Mouse (Mus musculus): ENCODE measurements around the gene Auts2. TPM values are rescaled to one million over a fixed set of nuclear protein-coding genes. Genes with fewer than 3 reads are reported as not detected.

The Auts2 gene
- polyA plus RNA-seq, 1 experiment from 2014 or later = 75.0 TPM

DNA sequence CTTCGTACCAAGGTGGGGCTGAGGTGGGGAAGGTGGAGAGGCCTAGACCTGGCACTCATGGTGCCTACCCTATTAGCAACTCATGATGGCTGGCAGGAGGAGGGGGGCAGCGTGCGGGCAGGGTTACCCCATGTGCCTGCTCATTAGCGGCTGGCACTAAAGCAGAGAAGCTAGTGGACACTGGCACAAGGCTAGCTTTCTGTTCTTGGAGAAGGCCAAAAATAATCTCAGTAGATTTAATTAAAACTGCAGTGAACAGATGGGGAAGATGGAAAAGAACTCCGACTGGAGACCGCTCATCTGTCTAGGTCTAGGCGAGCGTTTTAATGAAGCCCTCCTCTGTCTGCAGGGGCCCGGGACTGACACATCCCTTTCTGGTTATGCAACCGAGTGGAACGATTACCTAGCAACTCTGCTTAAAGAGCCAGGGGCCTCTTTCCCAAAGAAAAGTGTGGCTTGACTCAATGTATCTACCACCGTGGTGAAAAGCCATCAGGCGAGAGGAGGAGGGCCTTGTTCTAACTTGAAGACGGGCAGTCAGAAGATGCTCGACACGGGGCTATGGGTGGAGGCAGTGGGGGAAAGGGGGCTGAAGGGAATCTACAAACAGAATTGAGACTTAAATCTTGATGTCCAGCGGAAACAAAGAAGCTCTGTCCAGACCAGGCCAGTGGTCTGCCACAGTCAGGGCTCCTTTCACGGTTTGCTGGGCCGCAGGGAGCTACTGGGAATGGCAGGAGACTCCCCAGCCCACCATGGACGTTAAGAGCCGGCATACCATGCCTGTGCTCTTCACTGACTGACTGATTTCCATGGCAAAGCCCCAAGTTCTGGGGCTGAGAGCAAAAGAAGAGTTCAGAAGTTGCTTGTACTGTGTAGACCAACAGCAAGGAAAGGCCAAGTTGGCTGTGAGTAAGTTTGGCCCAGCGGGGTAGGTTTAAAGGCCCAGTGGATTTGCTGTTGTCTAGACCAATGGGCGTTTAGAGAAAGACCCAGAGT, 899.7 kb downstream of the Auts2 start:
- Histone ChIP-seq H3K9me3 (ENCODE audit: control insufficient read depth, low read length) (no peaks in the 10 kb centered on the region), H3K36me3 (ENCODE audit: control insufficient read depth, insufficient read depth, low read length) (no peaks in the 10 kb centered on the region), H3K27me3 (ENCODE audit: control insufficient read depth, insufficient read depth, low read length) (0 out of 2 replicates have a peak, but pooled peaks cover 3% of the 10 kb centered on the region), H3K9ac (replicated peaks; ENCODE audit: low read length) (no peak overlapping the region), H3K4me1 (ENCODE audit: control insufficient read depth, insufficient read depth, low read length) (peaks cover 63% of the 10 kb centered on the region), H3K27ac (replicated peaks; ENCODE audit: low read depth, low read length) (peak overlapping the region; percentile 68), H3K4me3 (replicated peaks; ENCODE audit: low read depth, low read length) (no peak overlapping the region), H3K4me2 (ENCODE audit: low read length) (peak overlapping the region; percentile 24)
- ATAC-seq (ENCODE audit: low FRiP score, low TSS enrichment) (peak; percentile 64), DNase-seq (peak; percentile 76)
- WGBS = 12% methylated on average over 23 of the region's 23 CpGs

DNA sequence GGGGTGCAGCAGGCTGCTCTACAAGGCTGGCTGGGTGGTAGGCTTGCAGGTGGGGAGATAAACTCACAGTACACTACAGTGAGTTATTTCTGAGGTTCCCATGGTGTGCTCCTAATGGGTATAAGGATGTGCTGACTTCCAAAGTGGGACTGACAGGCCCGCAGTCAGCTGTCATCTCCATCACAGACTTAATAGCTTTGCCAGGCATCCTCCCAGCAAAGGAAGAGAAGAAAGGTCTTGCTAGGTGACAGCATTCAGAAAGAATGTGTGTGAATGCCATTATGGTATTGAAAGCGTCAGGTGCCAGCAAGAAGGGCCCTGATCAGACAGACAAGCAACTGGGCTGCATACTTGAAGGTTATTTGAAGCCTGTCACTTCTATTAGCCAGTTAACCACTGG, 900.4 kb downstream of the Auts2 start:
- H3K9me3 ChIP-seq (ENCODE audit: control insufficient read depth, low read length) = no peaks in the 10 kb centered on the region
- 0 out of 2 replicates have a peak, but pooled peaks cover 2% of the 10 kb centered on the region for H3K27me3 ChIP-seq (ENCODE audit: control insufficient read depth, insufficient read depth, low read length)
- ATAC-seq (ENCODE audit: low FRiP score, low TSS enrichment) (peak; percentile 21; the same call in 1 of the 2 replicates), DNase-seq (peak; percentile 49)
- no peaks in the 10 kb centered on the region for H3K36me3 ChIP-seq (ENCODE audit: control insufficient read depth, insufficient read depth, low read length)
- H3K27ac ChIP-seq (replicated peaks; ENCODE audit: low read depth, low read length) = peak overlapping the region; percentile 68
- H3K4me2 ChIP-seq (ENCODE audit: low read length) = peak overlapping the region; percentile 23; the same call in 1 of the 2 replicates
- no peak overlapping the region for H3K9ac ChIP-seq (replicated peaks; ENCODE audit: low read length)
- WGBS = 20% methylated on average over 2 of the region's 2 CpGs
- H3K4me3 ChIP-seq (replicated peaks; ENCODE audit: low read depth, low read length) = no peak overlapping the region
- H3K4me1 ChIP-seq (ENCODE audit: control insufficient read depth, insufficient read depth, low read length) = peaks cover 56% of the 10 kb centered on the region

DNA sequence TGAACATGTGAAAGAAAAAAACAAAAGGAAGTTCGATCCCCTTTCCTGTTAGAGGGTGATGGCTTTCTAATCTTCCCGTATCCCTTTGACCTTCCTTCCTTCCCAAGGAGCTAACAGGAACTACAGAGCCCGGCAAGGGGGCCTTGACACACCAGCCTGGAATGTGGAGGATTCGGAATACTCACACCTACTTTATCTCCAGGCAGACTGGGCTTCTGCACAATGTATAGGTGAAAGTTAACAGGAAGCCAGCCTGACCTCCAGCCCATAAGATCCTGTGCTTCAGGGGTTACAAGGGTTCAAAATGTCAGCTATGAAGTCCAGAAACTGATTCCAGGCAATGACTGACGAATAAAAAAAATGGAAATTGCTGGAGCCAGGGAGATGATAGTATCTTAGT, 906.7 kb downstream of the Auts2 start:
- H3K36me3 ChIP-seq (ENCODE audit: control insufficient read depth, insufficient read depth, low read length) = no peaks in the 10 kb centered on the region
- H3K4me2 ChIP-seq (ENCODE audit: low read length) = no peak overlapping the region
- no peak overlapping the region for H3K9ac ChIP-seq (replicated peaks; ENCODE audit: low read length)
- ATAC-seq (ENCODE audit: low FRiP score, low TSS enrichment) (no peak), DNase-seq (no peak)
- WGBS = 87% methylated on average over 5 of the region's 5 CpGs
- H3K27me3 ChIP-seq (ENCODE audit: control insufficient read depth, insufficient read depth, low read length) = no peaks in the 10 kb centered on the region
- H3K9me3 ChIP-seq (ENCODE audit: control insufficient read depth, low read length) = no peaks in the 10 kb centered on the region
- H3K4me1 ChIP-seq (ENCODE audit: control insufficient read depth, insufficient read depth, low read length) = peaks cover 16% of the 10 kb centered on the region
- no peak overlapping the region for H3K27ac ChIP-seq (replicated peaks; ENCODE audit: low read depth, low read length)
- H3K4me3 ChIP-seq (replicated peaks; ENCODE audit: low read depth, low read length) = no peak overlapping the region

DNA sequence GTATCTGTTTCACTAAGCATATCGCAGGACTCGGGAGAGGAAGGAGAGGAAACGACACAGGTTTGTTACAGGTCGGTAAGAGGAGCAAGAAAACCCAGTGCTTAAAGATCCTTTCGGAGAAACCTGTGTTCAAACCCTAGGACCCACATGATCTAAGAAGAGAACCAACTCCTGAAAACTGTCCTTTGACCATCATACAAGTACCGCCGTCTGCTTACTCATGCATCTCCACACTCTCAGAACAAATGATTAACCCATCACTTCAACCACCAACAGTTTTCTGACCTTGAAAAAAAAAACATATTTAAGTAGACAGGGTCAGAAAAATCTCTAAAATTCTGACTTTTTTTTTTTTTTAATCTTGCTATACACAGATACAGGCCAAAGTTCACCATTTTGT, 908.4 kb downstream of the Auts2 start:
- H3K4me1 ChIP-seq (ENCODE audit: control insufficient read depth, insufficient read depth, low read length) = peaks cover 25% of the 10 kb centered on the region
- no peak for DNase-seq
- no peak for ATAC-seq (ENCODE audit: low FRiP score, low TSS enrichment)
- H3K27me3 ChIP-seq (ENCODE audit: control insufficient read depth, insufficient read depth, low read length) = no peaks in the 10 kb centered on the region
- H3K27ac ChIP-seq (replicated peaks; ENCODE audit: low read depth, low read length) = no peak overlapping the region
- no peak overlapping the region for H3K4me3 ChIP-seq (replicated peaks; ENCODE audit: low read depth, low read length)
- H3K9me3 ChIP-seq (ENCODE audit: control insufficient read depth, low read length) = no peaks in the 10 kb centered on the region
- 94% methylated on average over 7 of the region's 7 CpGs for WGBS
- H3K36me3 ChIP-seq (ENCODE audit: control insufficient read depth, insufficient read depth, low read length) = no peaks in the 10 kb centered on the region
- H3K9ac ChIP-seq (replicated peaks; ENCODE audit: low read length) = no peak overlapping the region
- no peak overlapping the region for H3K4me2 ChIP-seq (ENCODE audit: low read length)

DNA sequence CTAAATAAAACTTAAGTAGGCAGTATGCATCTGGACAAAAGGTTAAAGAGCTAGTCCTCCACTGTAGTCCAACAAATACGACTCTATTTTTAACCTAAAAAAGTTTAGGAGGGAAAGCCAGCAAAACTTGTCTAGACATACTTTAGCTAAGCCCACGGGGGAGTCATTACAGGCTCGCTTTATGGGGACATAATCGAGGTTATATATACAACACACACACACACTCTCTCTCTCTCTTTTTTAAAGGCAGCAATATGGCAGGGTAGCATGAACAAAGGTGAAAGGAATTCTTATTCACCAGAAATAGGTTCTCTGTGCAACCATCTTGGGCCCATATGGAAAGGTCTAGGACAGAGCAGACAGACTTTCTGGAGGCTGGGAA, 911.2 kb downstream of the Auts2 start:
- H3K4me1 ChIP-seq (ENCODE audit: control insufficient read depth, insufficient read depth, low read length) = peaks cover 26% of the 10 kb centered on the region
- H3K9ac ChIP-seq (replicated peaks; ENCODE audit: low read length) = no peak overlapping the region
- H3K27me3 ChIP-seq (ENCODE audit: control insufficient read depth, insufficient read depth, low read length) = no peaks in the 10 kb centered on the region
- DNase-seq = no peak
- 58% methylated on average over 4 of the region's 4 CpGs for WGBS
- H3K9me3 ChIP-seq (ENCODE audit: control insufficient read depth, low read length) = no peaks in the 10 kb centered on the region
- no peak overlapping the region for H3K27ac ChIP-seq (replicated peaks; ENCODE audit: low read depth, low read length)
- H3K4me3 ChIP-seq (replicated peaks; ENCODE audit: low read depth, low read length) = no peak overlapping the region
- no peak overlapping the region for H3K4me2 ChIP-seq (ENCODE audit: low read length)
- ATAC-seq (ENCODE audit: low FRiP score, low TSS enrichment) = no peak
- no peaks in the 10 kb centered on the region for H3K36me3 ChIP-seq (ENCODE audit: control insufficient read depth, insufficient read depth, low read length)

DNA sequence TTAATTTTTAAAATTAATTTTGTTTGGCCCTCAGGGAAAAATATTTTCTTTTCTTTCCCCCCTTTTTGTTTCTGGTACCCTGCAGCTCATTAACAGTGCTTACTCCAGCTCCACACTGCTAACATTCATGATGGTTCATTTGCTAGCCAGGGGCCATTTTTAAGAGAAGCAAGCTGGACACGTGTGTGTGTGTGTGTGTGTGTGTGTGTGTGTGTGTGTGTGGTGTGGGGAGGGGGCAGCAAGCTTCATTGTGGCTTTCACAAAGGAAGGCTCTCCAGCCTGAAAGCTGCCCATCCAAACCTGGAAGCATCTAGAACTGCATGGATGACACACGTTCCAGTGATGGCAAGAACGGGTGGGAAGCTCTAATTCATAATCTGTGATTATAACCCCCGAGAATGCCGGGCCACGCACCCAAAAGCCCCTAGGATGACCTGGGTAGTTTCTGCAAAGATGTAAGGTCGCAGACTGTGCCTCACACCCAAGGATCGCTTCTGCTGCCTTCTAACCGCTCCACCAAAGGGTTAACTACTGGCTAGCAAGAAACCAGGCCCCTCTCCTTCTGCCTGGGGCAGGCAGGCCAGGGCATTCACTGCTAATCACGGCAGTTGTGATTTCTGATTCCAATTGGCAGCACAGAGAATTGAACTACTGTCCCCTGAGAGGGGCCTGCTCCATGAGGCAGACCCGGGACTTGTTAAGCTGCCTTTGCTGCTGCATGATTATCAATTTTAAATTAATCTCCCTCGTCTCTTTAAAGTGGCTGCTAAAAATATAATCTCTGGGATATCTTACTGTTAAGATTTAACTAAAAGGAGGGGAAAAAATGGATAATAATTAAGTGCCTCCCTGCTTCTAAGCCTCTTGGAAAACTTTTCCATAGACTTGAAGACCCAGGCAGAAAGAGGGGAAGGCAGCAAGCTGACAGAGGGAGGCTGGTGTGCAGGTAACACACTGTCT, 911.8 kb downstream of the Auts2 start:
- DNase-seq = peak; percentile 80
- H3K4me1 ChIP-seq (ENCODE audit: control insufficient read depth, insufficient read depth, low read length) = peaks cover 26% of the 10 kb centered on the region
- H3K27me3 ChIP-seq (ENCODE audit: control insufficient read depth, insufficient read depth, low read length) = no peaks in the 10 kb centered on the region
- peak overlapping the region; percentile 18; the same call in 1 of the 2 replicates for H3K4me2 ChIP-seq (ENCODE audit: low read length)
- no peaks in the 10 kb centered on the region for H3K9me3 ChIP-seq (ENCODE audit: control insufficient read depth, low read length)
- 22% methylated on average over 12 of the region's 12 CpGs for WGBS
- H3K36me3 ChIP-seq (ENCODE audit: control insufficient read depth, insufficient read depth, low read length) = no peaks in the 10 kb centered on the region
- ATAC-seq (ENCODE audit: low FRiP score, low TSS enrichment) = peak; percentile 58; the same call in 1 of the 2 replicates
- H3K9ac ChIP-seq (replicated peaks; ENCODE audit: low read length) = peak overlapping the region; percentile 18
- H3K4me3 ChIP-seq (replicated peaks; ENCODE audit: low read depth, low read length) = no peak overlapping the region
- peak overlapping the region; percentile 71 for H3K27ac ChIP-seq (replicated peaks; ENCODE audit: low read depth, low read length)

DNA sequence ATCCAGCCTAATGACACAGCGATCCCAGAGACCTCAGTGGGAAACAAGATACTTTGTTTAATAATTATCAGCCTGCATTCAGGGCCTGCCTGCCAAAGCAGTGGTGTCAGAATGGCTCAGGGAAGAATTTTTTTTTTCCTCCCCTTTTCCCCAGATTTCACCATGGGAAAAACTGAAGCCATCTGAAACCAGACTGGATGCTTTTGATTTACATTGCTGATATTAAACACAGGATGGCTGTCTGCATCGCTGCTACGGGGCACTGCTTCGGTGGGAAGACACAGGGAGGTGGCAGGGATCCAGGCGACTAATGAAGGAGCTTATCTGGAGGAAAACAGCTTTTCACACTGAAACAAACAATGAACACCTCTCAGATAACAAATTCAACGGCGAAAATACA, 912.6 kb downstream of the Auts2 start:
- WGBS = 8% methylated on average over 7 of the region's 7 CpGs
- H3K36me3 ChIP-seq (ENCODE audit: control insufficient read depth, insufficient read depth, low read length) = no peaks in the 10 kb centered on the region
- H3K4me3 ChIP-seq (replicated peaks; ENCODE audit: low read depth, low read length) = no peak overlapping the region
- H3K9me3 ChIP-seq (ENCODE audit: control insufficient read depth, low read length) = no peaks in the 10 kb centered on the region
- no peaks in the 10 kb centered on the region for H3K27me3 ChIP-seq (ENCODE audit: control insufficient read depth, insufficient read depth, low read length)
- peak overlapping the region; percentile 71 for H3K27ac ChIP-seq (replicated peaks; ENCODE audit: low read depth, low read length)
- H3K9ac ChIP-seq (replicated peaks; ENCODE audit: low read length) = peak overlapping the region; percentile 13; the same call in 1 of the 2 replicates
- DNase-seq = peak; percentile 84
- 0 out of 2 replicates have a peak, but pooled peaks have one; percentile 34 for ATAC-seq (ENCODE audit: low FRiP score, low TSS enrichment)
- H3K4me1 ChIP-seq (ENCODE audit: control insufficient read depth, insufficient read depth, low read length) = peaks cover 26% of the 10 kb centered on the region
- 0 out of 2 replicates have a peak overlapping the region, but pooled peaks have one; percentile 7 for H3K4me2 ChIP-seq (ENCODE audit: low read length)
